Mouse (Mus musculus): ENCODE data around the gene Samd4.

DNA sequence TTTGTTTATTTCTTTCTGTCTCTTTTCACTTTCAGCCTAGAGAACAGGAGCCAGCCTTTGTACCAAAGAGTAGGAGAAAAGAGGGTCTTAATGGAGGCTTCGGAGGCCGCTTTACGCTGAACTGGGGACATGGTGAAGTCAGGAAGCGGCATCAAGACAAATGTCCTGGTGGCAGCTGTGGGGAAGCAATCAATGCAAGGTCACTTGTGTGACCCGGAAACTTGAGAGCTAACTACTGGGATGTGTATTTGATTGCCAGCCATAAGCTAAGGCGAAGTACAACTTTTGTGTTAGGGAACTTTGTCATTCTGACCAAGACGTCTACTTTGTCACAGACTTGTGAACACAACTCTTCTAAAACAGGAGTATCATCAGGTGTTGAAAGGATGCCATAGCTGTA is 73.5 kb downstream of the Samd4 start:
- no peak for TF ChIP-seq TAL1 (conservative IDR thresholded peaks at IDR 0.05; ENCODE audit: low read depth, low read length)
- TF ChIP-seq GATA1 (IDR thresholded peaks at IDR 0.05; ENCODE audit: borderline replicate concordance, low read length), result no peak
- no peak for TF ChIP-seq CTCF (IDR thresholded peaks at IDR 0.05; ENCODE audit: low read depth, low read length)
- no peak for TF ChIP-seq GATA2 (IDR thresholded peaks at IDR 0.05; ENCODE audit: borderline replicate concordance, low read depth, low read length)
- no peak for TF ChIP-seq POLR2AphosphoS5 (IDR thresholded peaks at IDR 0.05; ENCODE audit: insufficient replicate concordance, low read depth, low read length)

Data from G1E (cell line).